Mouse (Mus musculus) urinary bladder, postnatal 14 days (tissue): Measurements from ENCODE around the gene Cbln1.

ENCODE experiments used
- DNase-seq: peaks from one replicate; pipeline ENCODE4 v3.0.0; 2021; ENCODE audit warnings: low spot score

Cbln1 gene

GRCm38 (mm10) chr8:87472271-87473236 is at the start of gene Cbln1:
Gene Cbln1, minus strand, starts transcription at chr8:87472609.
- peak; percentile 87 for DNase-seq

DNA sequence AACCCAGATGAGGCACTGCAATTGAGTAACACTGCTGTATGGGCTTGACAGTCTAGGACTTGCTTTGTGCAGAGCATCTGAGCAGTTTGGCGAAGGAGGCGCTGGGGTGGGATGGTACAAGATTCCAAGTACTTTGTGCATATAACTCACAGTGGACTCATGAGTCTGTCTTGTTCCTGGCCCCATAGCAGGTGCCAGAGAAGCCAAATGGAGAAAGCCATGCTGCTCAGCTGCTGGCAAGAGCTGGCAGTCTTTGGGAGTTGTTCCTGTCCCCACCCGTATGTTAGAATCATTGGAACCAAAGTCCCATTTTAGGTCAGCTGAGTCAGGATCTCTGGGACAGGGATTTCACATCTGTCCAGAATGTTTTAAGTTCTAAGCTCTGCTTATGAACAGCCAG is 44.7 kb upstream of the Cbln1 start:
- DNase-seq = no peak

GRCm38 (mm10) chr8:87513796-87514195 is 41.4 kb upstream of the Cbln1 start:
- DNase-seq = no peak

GRCm38 (mm10) chr8:87513350-87513749 is 40.9 kb upstream of the Cbln1 start:
- DNase-seq = no peak

DNA sequence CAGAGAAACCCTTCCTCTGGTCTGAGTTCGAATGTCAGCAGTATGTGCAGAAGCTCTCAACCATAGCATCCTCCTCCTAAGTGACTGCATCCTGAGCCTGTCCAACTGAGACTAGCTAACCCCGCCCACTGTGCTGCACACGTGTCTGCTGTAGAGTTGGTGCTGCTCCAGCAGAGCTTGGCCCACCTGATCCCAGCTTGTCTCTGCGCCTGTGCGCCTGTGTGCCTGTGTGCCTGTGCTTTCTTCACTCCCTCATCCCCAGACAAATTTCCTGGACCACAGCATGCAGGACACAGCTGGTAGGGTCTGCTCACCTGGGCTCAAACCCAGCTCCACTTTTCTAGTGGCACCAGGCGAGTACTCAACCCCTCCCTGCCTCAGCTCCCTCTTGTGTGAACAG is 40.2 kb upstream of the Cbln1 start:
- no peak for DNase-seq

- no peak for DNase-seq
Measured at GRCm38 (mm10) chr8:87507046-87507445, 34.6 kb upstream of the Cbln1 start.

GRCm38 (mm10) chr8:87504441-87504840 is 32.0 kb upstream of the Cbln1 start:
- no peak for DNase-seq

DNA sequence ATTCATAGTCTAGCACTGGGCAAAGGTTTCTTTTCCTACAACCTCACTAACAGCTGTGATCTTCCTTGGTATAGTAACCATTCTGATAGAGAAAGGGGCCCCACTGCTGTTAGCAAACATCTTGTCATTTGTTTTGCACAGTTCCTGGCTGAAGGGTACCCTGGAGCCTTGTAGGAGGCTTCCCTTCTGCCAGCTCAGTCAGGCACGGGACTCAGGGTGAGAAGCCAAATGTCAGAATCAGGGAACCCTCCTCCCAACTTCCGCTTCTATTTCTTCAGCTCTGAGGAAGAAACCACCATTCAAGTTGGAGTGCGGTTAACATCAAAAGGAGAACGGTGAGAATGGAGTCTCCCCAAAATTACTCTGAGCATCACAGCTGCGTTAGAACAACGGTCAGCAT is 30.3 kb upstream of the Cbln1 start:
- no peak for DNase-seq

GRCm38 (mm10) chr8:87497641-87498040 is 25.2 kb upstream of the Cbln1 start:
- DNase-seq = no peak

DNA sequence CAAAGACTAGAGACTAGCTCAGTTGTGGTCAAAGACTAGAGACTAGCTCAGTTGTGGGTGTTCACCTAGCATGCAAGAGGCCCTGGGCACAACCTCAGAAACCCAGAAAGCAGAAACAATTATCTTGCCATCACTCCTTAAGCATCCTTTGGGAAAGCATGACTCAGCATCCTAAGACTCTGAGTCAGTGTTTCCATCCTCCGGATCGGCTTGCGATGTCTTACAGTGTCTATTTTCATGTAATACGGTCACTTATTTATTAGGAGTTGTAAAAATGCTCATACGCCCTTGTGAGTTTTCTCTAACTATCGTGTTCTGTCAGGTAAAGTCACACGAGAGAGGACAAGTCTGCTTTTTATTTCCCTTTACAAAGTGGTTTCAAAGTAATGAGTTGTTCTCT is 24.1 kb upstream of the Cbln1 start:
- no peak for DNase-seq

DNA sequence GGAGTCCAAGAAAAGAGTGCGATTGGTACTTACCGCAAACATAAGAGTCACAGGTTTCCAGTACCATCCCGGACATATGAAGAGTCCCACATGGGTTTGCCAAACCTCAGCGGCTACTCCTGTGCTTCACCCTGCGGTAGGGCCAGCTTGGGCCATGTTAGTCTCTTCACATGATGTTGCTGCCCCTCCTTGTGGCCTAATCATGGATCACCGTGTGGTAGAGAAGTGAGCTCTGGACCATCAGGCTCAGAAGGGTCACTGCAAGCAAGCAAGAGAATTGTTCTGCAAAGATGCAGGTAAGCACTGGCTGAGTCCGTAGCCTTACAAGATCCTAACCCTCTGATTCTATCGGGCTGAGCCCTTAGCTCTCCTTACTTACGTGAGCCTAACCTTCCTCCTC is 22.5 kb upstream of the Cbln1 start:
- no peak for DNase-seq

DNA sequence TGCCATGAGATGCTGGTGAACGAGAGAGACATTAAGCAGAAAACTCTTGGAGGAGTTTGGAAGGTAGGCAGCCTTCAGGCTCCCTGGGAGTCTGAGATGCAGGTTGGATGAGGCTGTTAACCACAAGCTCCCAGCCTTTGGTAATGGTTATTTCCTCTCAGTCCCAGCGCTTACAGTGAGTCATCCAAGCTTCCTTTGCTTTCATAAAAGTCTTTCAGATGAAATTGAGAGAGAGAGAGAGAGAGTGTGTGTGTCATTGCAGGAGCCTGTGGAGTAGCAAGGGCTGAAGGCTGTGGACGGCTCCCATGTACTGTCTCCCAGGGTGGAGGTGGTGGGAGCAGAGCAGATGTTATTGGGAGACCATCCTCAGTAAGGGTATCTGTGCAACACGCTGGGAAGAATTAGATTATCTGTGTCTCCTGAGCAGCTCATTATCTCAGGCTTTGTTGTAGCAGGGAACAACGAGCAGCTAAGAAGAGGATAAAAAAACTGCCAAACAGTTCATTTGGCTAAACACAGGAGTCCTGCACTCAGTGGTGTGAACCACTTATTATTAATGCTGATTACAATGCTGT is 17.5 kb upstream of the Cbln1 start:
- DNase-seq = no peak

- no peak for DNase-seq
Measured at GRCm38 (mm10) chr8:87481396-87481795, 9.0 kb upstream of the Cbln1 start.

GRCm38 (mm10) chr8:87478221-87478620 is 5.8 kb upstream of the Cbln1 start:
- no peak for DNase-seq

GRCm38 (mm10) chr8:87477102-87477645 is 4.8 kb upstream of the Cbln1 start:
- no peak for DNase-seq

DNA sequence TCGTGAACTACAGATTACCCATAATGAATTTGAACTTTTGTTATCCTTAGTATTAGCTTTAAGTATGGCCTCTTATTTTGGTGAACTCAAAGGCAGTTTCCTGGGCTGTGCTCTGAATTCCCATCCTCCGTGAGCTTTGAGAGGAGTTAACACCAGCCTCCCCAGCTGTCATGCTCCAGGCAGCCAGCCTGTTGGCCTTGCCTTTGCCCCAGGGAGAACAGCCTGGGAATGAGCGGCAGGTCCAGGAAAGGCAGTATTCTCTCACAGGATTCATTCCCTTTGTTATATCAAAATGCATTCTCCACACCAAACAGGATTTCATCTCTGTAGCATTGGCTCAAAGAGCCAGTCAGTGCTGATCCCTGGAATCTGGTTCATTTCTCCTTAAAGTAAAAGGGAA is 3.1 kb upstream of the Cbln1 start:
- no peak for DNase-seq

GRCm38 (mm10) chr8:87474379-87474778 is 2.0 kb upstream of the Cbln1 start:
- DNase-seq = no peak

GRCm38 (mm10) chr8:87473940-87474339 is 1.5 kb upstream of the Cbln1 start:
- no peak for DNase-seq

- no peak for DNase-seq
Measured at GRCm38 (mm10) chr8:87473314-87473713, 905 bp upstream of the Cbln1 start.

DNA sequence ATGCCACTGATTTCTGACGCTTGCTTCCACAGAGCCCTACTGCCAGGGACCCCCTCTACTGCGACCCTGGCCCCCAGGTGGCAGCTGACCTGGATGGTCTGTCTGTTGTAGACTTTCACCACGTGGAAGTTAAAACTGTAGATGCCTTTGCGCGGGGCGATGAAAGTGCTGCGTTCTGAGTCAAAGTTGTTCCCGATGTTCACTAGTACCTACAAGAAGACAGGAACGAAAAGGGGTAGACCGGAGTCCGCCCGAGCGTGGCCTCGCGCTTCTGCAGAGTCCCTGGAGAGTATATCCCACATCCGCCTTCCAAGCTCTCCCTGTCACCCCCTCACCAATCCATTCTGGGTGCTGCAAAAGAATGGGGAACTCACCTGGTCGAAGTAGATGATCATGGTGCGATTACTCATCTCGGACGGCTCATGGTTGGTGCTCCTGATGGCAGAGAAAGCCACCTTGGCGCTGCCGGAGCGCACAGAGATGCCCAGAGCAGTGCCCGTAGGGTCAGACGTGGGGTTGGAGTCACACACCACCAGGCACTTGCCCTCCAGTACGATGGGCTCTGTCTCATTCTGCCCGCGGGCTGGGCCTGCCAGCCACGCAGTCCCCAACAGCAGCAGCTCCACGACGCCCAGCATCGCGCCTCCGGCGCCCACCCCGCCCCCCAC is 672 bp downstream of the Cbln1 start:
- DNase-seq = no peak

GRCm38 (mm10) chr8:87470834-87471602 is 1.4 kb downstream of the Cbln1 start:
- DNase-seq = no peak
